Mouse (Mus musculus) E14TG2a.4 (cell line): ENCODE measurements around the gene Sipa1l1.

Experiments
- CTCF ChIP-seq: conservative IDR thresholded peaks from 2 replicates; pipeline ENCODE4 v1.5.1; 2014; ENCODE audit warnings: low read length
- NANOG ChIP-seq: IDR thresholded peaks from 2 replicates; pipeline ENCODE4 v1.6.1; 2014; ENCODE audit warnings: borderline replicate concordance, low read length, mixed read lengths
- POU5F1 ChIP-seq: IDR thresholded peaks from 2 replicates; pipeline ENCODE4 v1.6.1; 2014; ENCODE audit warnings: low read length, borderline replicate concordance

GRCm38 (mm10) chr12:82274576-82274975 lies 105.5 kb downstream of the Sipa1l1 start:
- no peak for TF ChIP-seq CTCF
- no peak for TF ChIP-seq NANOG
- no peak for TF ChIP-seq POU5F1
